Mouse (Mus musculus) embryonic stem cell, embryonic (primary cell): ENCODE results near the gene Klhl23.

Source experiments
- CTCF ChIA-PET, 4 experiments: fragments of 300-600 bp in 2 of 4; fragments of 350-600 bp in 2 of 4; sonication (Branson Sonifier 250); formaldehyde crosslinking; loops; one replicate each; lab custom pipeline; 2022; ENCODE audit warnings: inconsistent platforms in 2 of 4; lab: Charles Lee
- POLR2A ChIA-PET, 4 experiments: fragments of 300-600 bp in 2 of 4; fragments of 350-600 bp in 2 of 4; sonication (Branson Sonifier 250); formaldehyde crosslinking; loops; one replicate each; lab custom pipeline; 2022; ENCODE audit warnings: antibody characterized with exemption in 4 of 4, inconsistent platforms in 1 of 4; lab: Charles Lee

The Klhl23 gene

GRCm38 (mm10) chr2:69821711-69822110, at the start of gene Klhl23:
TSS of gene Klhl23 (plus strand) at chr2:69821944.
- CTCF ChIA-PET: interaction anchor here (1.0 to 2.2 kb wide), 9 partner anchors 9 to 142 kb away, joined by 3 to 11 read pairs (median 4); no protein-coding TSS in a partner anchor
- POLR2A ChIA-PET: interaction anchor here (0.7 to 4.2 kb wide), 22 partner anchors 9 to 175 kb away, joined by 3 to 21 read pairs (median 5); partner anchors contain the start of genes Ccdc173 (in 2 of the 4), Phospho2 (in 2 of the 4), Bbs5 (in 1 of the 4) and Mettl5 (in 1 of the 4)

GRCm38 (mm10) chr2:69773331-69773730, 48.4 kb upstream of the Klhl23 start:
- ChIA-PET POLR2A (no interaction called here), CTCF (no interaction called here)

GRCm38 (mm10) chr2:69777985-69778835, 43.5 kb upstream of the Klhl23 start:
- CTCF ChIA-PET: interaction anchor here (0.5 to 1.9 kb wide), 22 partner anchors 12 to 780 kb away, joined by 3 to 12 read pairs (median 4); partner anchors contain the start of genes Ccdc173 (in 3 of the 4), Phospho2 (in 3 of the 4), Fastkd1 (in 1 of the 4) and Klhl23 (in 1 of the 4)
- POLR2A ChIA-PET: interaction anchor here (0.6 to 2.0 kb wide), 14 partner anchors 10 to 167 kb away, joined by 3 to 10 read pairs (median 4); partner anchors contain the start of genes Ccdc173 (in 3 of the 4), Phospho2 (in 3 of the 4) and Bbs5 (in 1 of the 4)

- ChIA-PET POLR2A (interaction anchor here (0.6 to 2.0 kb wide), 10 partner anchors 10 to 167 kb away, joined by 3 to 10 read pairs (median 4); partner anchors contain the start of genes Ccdc173 (in 2 of the 4), Phospho2 (in 2 of the 4) and Bbs5 (in 1 of the 4)), CTCF (interaction anchor here (0.5 to 1.9 kb wide), 24 partner anchors 11 to 348 kb away, joined by 3 to 12 read pairs (median 3); partner anchors contain the start of genes Ccdc173 (in 3 of the 4), Phospho2 (in 3 of the 4), Fastkd1 (in 1 of the 4) and Klhl23 (in 1 of the 4))
These were observed 42.9 kb upstream of the Klhl23 start for GRCm38 (mm10) chr2:69778836-69779177.

GRCm38 (mm10) chr2:69788974-69789373, 32.8 kb upstream of the Klhl23 start:
- ChIA-PET CTCF (interaction anchor here (0.6 to 3.6 kb wide), 13 partner anchors 9 to 159 kb away, joined by 3 to 42 read pairs (median 6); partner anchors contain the start of gene Bbs5 (in 1 of the 4)), POLR2A (interaction anchor here in 3 of 4 experiments (0.7 to 2.8 kb wide), 27 partner anchors 10 to 197 kb away, joined by 3 to 20 read pairs (median 5); partner anchors contain the start of genes Fastkd1 (in 2 of the 3), Klhl23 (in 2 of the 3), Mettl5 (in 2 of the 3) and Ppig (in 2 of the 3))

- ChIA-PET POLR2A (interaction anchor here in 3 of 4 experiments (0.5 to 2.8 kb wide), 43 partner anchors 8 to 197 kb away, joined by 3 to 20 read pairs (median 4); partner anchors contain the start of genes Klhl23 (in 3 of the 3), Fastkd1 (in 2 of the 3), Mettl5 (in 2 of the 3) and Ppig (in 2 of the 3)), CTCF (interaction anchor here (0.5 to 3.6 kb wide), 31 partner anchors 9 to 176 kb away, joined by 3 to 42 read pairs (median 5); partner anchors contain the start of genes Klhl23 (in 2 of the 4), Bbs5 (in 1 of the 4), Mettl5 (in 1 of the 4) and Ppig (in 1 of the 4))
These were observed 32.2 kb upstream of the Klhl23 start, which contains the start of the genes Ccdc173 and Phospho2 for GRCm38 (mm10) chr2:69789429-69790069. TSS of gene Ccdc173 (minus strand) at chr2:69789575. TSS of gene Phospho2 (plus strand) at chr2:69789623.

- ChIA-PET POLR2A (interaction anchor here in 3 of 4 experiments (0.5 to 2.8 kb wide), 31 partner anchors 9 to 198 kb away, joined by 3 to 20 read pairs (median 4); partner anchors contain the start of genes Klhl23 (in 2 of the 3), Ppig (in 2 of the 3), Bbs5 (in 1 of the 3) and Fastkd1 (in 1 of the 3)), CTCF (interaction anchor here (0.5 to 3.6 kb wide), 33 partner anchors 10 to 328 kb away, joined by 3 to 42 read pairs (median 4); partner anchors contain the start of genes Klhl23 (in 2 of the 4), Mettl5 (in 1 of the 4) and Ppig (in 1 of the 4))
These were observed 31.5 kb upstream of the Klhl23 start for GRCm38 (mm10) chr2:69790285-69790684.

GRCm38 (mm10) chr2:69790722-69791121, 31.0 kb upstream of the Klhl23 start:
- POLR2A ChIA-PET: interaction anchor here in 3 of 4 experiments (0.6 to 2.8 kb wide), 24 partner anchors 9 to 198 kb away, joined by 3 to 20 read pairs (median 4); partner anchors contain the start of genes Klhl23 (in 2 of the 3), Ppig (in 2 of the 3), Bbs5 (in 1 of the 3) and Fastkd1 (in 1 of the 3)
- CTCF ChIA-PET: interaction anchor here (0.5 to 3.6 kb wide), 30 partner anchors 10 to 606 kb away, joined by 3 to 42 read pairs (median 5); partner anchors contain the start of genes Klhl23 (in 2 of the 4) and Mettl5 (in 1 of the 4)

GRCm38 (mm10) chr2:69802911-69803312, 18.8 kb upstream of the Klhl23 start:
- ChIA-PET POLR2A (interaction anchor here (0.6 to 3.4 kb wide), 21 partner anchors 10 to 452 kb away, joined by 3 to 21 read pairs (median 4); partner anchors contain the start of genes Ccdc173 (in 2 of the 4), Phospho2 (in 2 of the 4), Ppig (in 2 of the 4) and Fastkd1 (in 1 of the 4)), CTCF (interaction anchor here (0.5 to 3.0 kb wide), 54 partner anchors 8 to 1492 kb away, joined by 3 to 42 read pairs (median 4); partner anchors contain the start of genes Ccdc173 (in 4 of the 4), Phospho2 (in 4 of the 4), Bbs5 (in 1 of the 4) and Fastkd1 (in 1 of the 4))

- POLR2A ChIA-PET: interaction anchor here (0.6 to 3.4 kb wide), 18 partner anchors 9 to 922 kb away, joined by 3 to 21 read pairs (median 4); partner anchors contain the start of genes Ccdc173 (in 2 of the 4), Phospho2 (in 2 of the 4), Fastkd1 (in 1 of the 4) and Klhl23 (in 1 of the 4)
- CTCF ChIA-PET: interaction anchor here (0.5 to 3.0 kb wide), 32 partner anchors 8 to 795 kb away, joined by 3 to 42 read pairs (median 4); partner anchors contain the start of genes Ccdc173 (in 4 of the 4), Phospho2 (in 4 of the 4), Bbs5 (in 1 of the 4) and Klhl23 (in 1 of the 4)
These were observed 18.0 kb upstream of the Klhl23 start for GRCm38 (mm10) chr2:69803756-69804155.

- POLR2A ChIA-PET: interaction anchor here in 3 of 4 experiments (0.6 to 3.4 kb wide), 6 partner anchors 9 to 196 kb away, joined by 3 to 21 read pairs (median 8); partner anchors contain the start of genes Ccdc173 (in 2 of the 3), Phospho2 (in 2 of the 3) and Klhl23 (in 1 of the 3)
- CTCF ChIA-PET: interaction anchor here in 2 of 4 experiments (0.6 to 3.0 kb wide), 3 partner anchors 15 to 235 kb away, joined by 3 to 42 read pairs (median 6); partner anchors contain the start of genes Ccdc173 (in 1 of the 2) and Phospho2 (in 1 of the 2)
These were observed 17.1 kb upstream of the Klhl23 start for GRCm38 (mm10) chr2:69804663-69805062.

- ChIA-PET CTCF (no interaction called here), POLR2A (no interaction called here)
These were observed 11.6 kb upstream of the Klhl23 start for GRCm38 (mm10) chr2:69810169-69810568.

- ChIA-PET POLR2A (interaction anchor here in 2 of 4 experiments (0.7 to 0.9 kb wide), 4 partner anchors 11 to 240 kb away, joined by 3 to 5 read pairs (median 3); partner anchors contain the start of gene Klhl23 (in 2 of the 2)), CTCF (interaction anchor here in 2 of 4 experiments (0.7 to 1.0 kb wide), 3 partner anchors 9 to 131 kb away, joined by 3 to 5 read pairs (median 4); no protein-coding TSS in a partner anchor)
These were observed 10.4 kb upstream of the Klhl23 start for GRCm38 (mm10) chr2:69811349-69811748.

- ChIA-PET POLR2A (no interaction called here), CTCF (no interaction called here)
These were observed 5.2 kb upstream of the Klhl23 start for GRCm38 (mm10) chr2:69816575-69816974.

- ChIA-PET CTCF (interaction anchor here in 2 of 4 experiments (1.0 kb wide), 2 partner anchors 16 kb away, joined by 3 read pairs; no protein-coding TSS in a partner anchor), POLR2A (interaction anchor here in 2 of 4 experiments (0.7 to 1.5 kb wide), 3 partner anchors 15 to 29 kb away, joined by 3 to 5 read pairs (median 3); partner anchors contain the start of genes Ccdc173 (in 1 of the 2) and Phospho2 (in 1 of the 2))
These were observed 3.2 kb upstream of the Klhl23 start for GRCm38 (mm10) chr2:69818350-69819085.
